Mouse (Mus musculus): Measurements from ENCODE around the gene Vps33a.

Gene Vps33a

GRCm38 (mm10) chr5:123572357-123573186 is at the start of gene Vps33a:
Vps33a (minus strand) TSS chr5:123573038.
- peak; percentile 97 for DNase-seq

GRCm38 (mm10) chr5:123622421-123622820 is 49.6 kb upstream of the Vps33a start:
- DNase-seq, result no peak

GRCm38 (mm10) chr5:123618558-123618957 is 45.7 kb upstream of the Vps33a start:
- DNase-seq, result no peak

GRCm38 (mm10) chr5:123614246-123614645 is 41.4 kb upstream of the Vps33a start:
- DNase-seq, result no peak

- peak; percentile 54 for DNase-seq
Observed at GRCm38 (mm10) chr5:123609843-123610242, 37.0 kb upstream of the Vps33a start.

- DNase-seq, result no peak
Observed at GRCm38 (mm10) chr5:123609416-123609815, 36.6 kb upstream of the Vps33a start.

GRCm38 (mm10) chr5:123607211-123607669 is 34.4 kb upstream of the Vps33a start:
- peak; percentile 66 for DNase-seq

- peak; percentile 35 for DNase-seq
Observed at GRCm38 (mm10) chr5:123603496-123603895, 30.7 kb upstream of the Vps33a start.

GRCm38 (mm10) chr5:123602174-123602573 is 29.3 kb upstream of the Vps33a start:
- DNase-seq, result no peak

GRCm38 (mm10) chr5:123599319-123599718 is 26.5 kb upstream of the Vps33a start:
- DNase-seq, result no peak

- DNase-seq, result no peak
Observed at GRCm38 (mm10) chr5:123593622-123594280, 20.9 kb upstream of the Vps33a start.

GRCm38 (mm10) chr5:123580043-123580442 is 7.2 kb upstream of the Vps33a start:
- no peak for DNase-seq

GRCm38 (mm10) chr5:123576696-123577095 is 3.9 kb upstream of the Vps33a start:
- DNase-seq, result no peak

- DNase-seq, result no peak
Observed at GRCm38 (mm10) chr5:123573362-123573761, 524 bp upstream of the Vps33a start.

- no peak for DNase-seq
Observed at GRCm38 (mm10) chr5:123561128-123561527, 11.7 kb downstream of the Vps33a start.

- no peak for DNase-seq
Observed at GRCm38 (mm10) chr5:123559588-123559987, 13.2 kb downstream of the Vps33a start.

- DNase-seq, result peak; percentile 74
Observed at GRCm38 (mm10) chr5:123556451-123556850, 16.4 kb downstream of the Vps33a start.

GRCm38 (mm10) chr5:123555693-123556092 is 17.1 kb downstream of the Vps33a start:
- DNase-seq, result no peak

- no peak for DNase-seq
Observed at GRCm38 (mm10) chr5:123533801-123534200, 39.0 kb downstream of the Vps33a start.

- peak; percentile 0 for DNase-seq
Observed at GRCm38 (mm10) chr5:123530056-123530455, 42.8 kb downstream of the Vps33a start.

- no peak for DNase-seq
Observed at GRCm38 (mm10) chr5:123528641-123529040, 44.2 kb downstream of the Vps33a start.

- no peak for DNase-seq
Observed at GRCm38 (mm10) chr5:123525916-123526495, 46.8 kb downstream of the Vps33a start.

GRCm38 (mm10) chr5:123525281-123525680 is 47.6 kb downstream of the Vps33a start, which contains the start of gene Gm49027:
Gm49027 (minus strand) TSS chr5:123525488.
- no peak for DNase-seq

- DNase-seq, result no peak
Observed at GRCm38 (mm10) chr5:123524393-123524750, 48.5 kb downstream of the Vps33a start.
